Mouse (Mus musculus) myocyte (in vitro differentiated cells): ENCODE data around the gene Leng8. TPM values are rescaled to one million over a fixed set of nuclear protein-coding genes. Genes with fewer than 3 reads are reported as not detected.
A peak's percentile ranks its signal among the peaks of the same experiment; 100 is the strongest.

Source experiments
- H3K27me3 ChIP-seq: one replicate; pipeline ENCODE4 v1.6.1; 2011; ENCODE audit not compliant: control insufficient read depth, insufficient read depth, insufficient read length
- H3K36me3 ChIP-seq: one replicate; pipeline ENCODE4 v1.6.1; 2011; ENCODE audit not compliant: control insufficient read depth, insufficient read depth
- H3K4me2 ChIP-seq: one replicate; pipeline ENCODE4 v1.6.1; 2011; ENCODE audit warnings: low read depth, control low read depth
- H3K4me3 ChIP-seq: one replicate; pipeline ENCODE4 v1.5.1; 2011; ENCODE audit warnings: mild to moderate bottlenecking, control low read depth, moderate library complexity
- H3K79me2 ChIP-seq: one replicate; pipeline ENCODE4 v1.6.1; 2011; ENCODE audit not compliant: control insufficient read depth, insufficient read depth
- H3ac ChIP-seq: one replicate; pipeline ENCODE4 v1.6.1; 2011; ENCODE audit not compliant: control insufficient read depth, insufficient read length
- CEBPB ChIP-seq: IDR thresholded peaks from 2 replicates; pipeline ENCODE4 v1.6.1; 2011; ENCODE audit warnings: mild to moderate bottlenecking, moderate library complexity; ENCODE audit not compliant: poor library complexity, insufficient read depth, severe bottlenecking
- E2F4 ChIP-seq: IDR thresholded peaks from one replicate; pipeline ENCODE4 v1.6.1; 2011; ENCODE audit warnings: mild to moderate bottlenecking, control low read depth, moderate library complexity; ENCODE audit not compliant: insufficient read depth
- MAX ChIP-seq: IDR thresholded peaks from one replicate; pipeline ENCODE4 v1.6.1; 2011; ENCODE audit warnings: low read depth, mild to moderate bottlenecking, control low read depth
- MYOD1 ChIP-seq, 3 experiments: IDR thresholded peaks; one replicate each; pipeline ENCODE4 v1.6.1; 2011; ENCODE audit warnings: control low read depth in 2 of 3, low read depth in 2 of 3, mild to moderate bottlenecking in 2 of 3, moderate library complexity in 1 of 3; ENCODE audit not compliant: insufficient read length in 2 of 3, control insufficient read depth in 1 of 3
- MYOG ChIP-seq, 3 experiments: IDR thresholded peaks; one replicate each; pipeline ENCODE4 v1.6.1; 2011; ENCODE audit warnings: control low read depth in 2 of 3, low read depth in 2 of 3, mild to moderate bottlenecking in 2 of 3; ENCODE audit not compliant: insufficient read length in 2 of 3, control insufficient read depth in 1 of 3, insufficient read depth in 1 of 3
- POLR2A ChIP-seq: IDR thresholded peaks from one replicate; pipeline ENCODE4 v1.6.1; 2011; ENCODE audit warnings: low read depth, mild to moderate bottlenecking, control low read depth, moderate library complexity; ENCODE audit not compliant: insufficient read length
- POLR2AphosphoS2 ChIP-seq: IDR thresholded peaks from one replicate; pipeline ENCODE4 v1.6.1; 2011; ENCODE audit warnings: low read depth, control low read depth; ENCODE audit not compliant: insufficient read length
- REST ChIP-seq: IDR thresholded peaks from one replicate; pipeline ENCODE4 v1.6.1; 2011; ENCODE audit warnings: mild to moderate bottlenecking, control low read depth, moderate library complexity; ENCODE audit not compliant: insufficient read depth, insufficient read length
- SRF ChIP-seq: IDR thresholded peaks from one replicate; pipeline ENCODE4 v1.6.1; 2011; ENCODE audit warnings: low read depth; ENCODE audit not compliant: control insufficient read depth, insufficient read length
- TCF12 ChIP-seq: IDR thresholded peaks from one replicate; pipeline ENCODE4 v1.6.1; 2011; ENCODE audit warnings: mild to moderate bottlenecking, control low read depth; ENCODE audit not compliant: poor library complexity, insufficient read depth, severe bottlenecking
- TCF3 ChIP-seq: IDR thresholded peaks from one replicate; pipeline ENCODE4 v1.6.1; 2011; ENCODE audit warnings: low read depth, control low read depth; ENCODE audit not compliant: insufficient read length
- USF1 ChIP-seq: IDR thresholded peaks from one replicate; pipeline ENCODE4 v1.6.1; 2011; ENCODE audit warnings: low read depth, mild to moderate bottlenecking, control low read depth, moderate library complexity
- polyA plus RNA-seq: library from polyadenylated mRNA; unstranded; fragments of >200 nt; fragmentation: generic; extraction: Trizol; gene quantifications from one replicate; pipeline ENCODE4 v1.2.1, GENCODE M21; 2012; ENCODE audit warnings: missing spikeins

The Leng8 gene
- polyA plus RNA-seq, 1 experiment: 33.3 TPM

GRCm38 (mm10) chr7:4143506-4143905 is 6.7 kb downstream of the Leng8 start:
- no peaks in the 10 kb centered on the region for H3K27me3 ChIP-seq
- TF ChIP-seq MYOD1 (IDR thresholded peaks at IDR 0.05; ENCODE audit: control insufficient read depth in 1 of 3, insufficient read length in 2 of 3, low read depth in 2 of 3): no peak
- no peak for TF ChIP-seq POLR2AphosphoS2
- TF ChIP-seq REST: no peak
- no peak for TF ChIP-seq TCF12
- no peak for TF ChIP-seq SRF
- TF ChIP-seq E2F4: no peak
- peaks cover 44% of the 10 kb centered on the region for H3K36me3 ChIP-seq
- peaks cover 18% of the 10 kb centered on the region for H3K79me2 ChIP-seq
- H3K4me3 ChIP-seq: no peak overlapping the region
- H3ac ChIP-seq: no peak overlapping the region
- no peak overlapping the region for H3K4me2 ChIP-seq

- H3ac ChIP-seq: no peak overlapping the region
- peaks cover 13% of the 10 kb centered on the region for H3K79me2 ChIP-seq
- no peak for TF ChIP-seq MYOD1 (IDR thresholded peaks at IDR 0.05; ENCODE audit: control insufficient read depth in 1 of 3, insufficient read length in 2 of 3, low read depth in 2 of 3)
- no peak for TF ChIP-seq USF1
- TF ChIP-seq CEBPB: no peak
- no peak for TF ChIP-seq SRF
- TF ChIP-seq MYOG (IDR thresholded peaks at IDR 0.05; ENCODE audit: control insufficient read depth in 1 of 3, insufficient read depth in 1 of 3, insufficient read length in 2 of 3, low read depth in 2 of 3): no peak
- TF ChIP-seq MAX: no peak
- no peak for TF ChIP-seq TCF3
- TF ChIP-seq REST: no peak
- TF ChIP-seq E2F4: no peak
- TF ChIP-seq POLR2AphosphoS2: no peak
- TF ChIP-seq POLR2A: no peak
- no peak for TF ChIP-seq TCF12
- H3K36me3 ChIP-seq: peaks cover 44% of the 10 kb centered on the region
- no peak overlapping the region for H3K4me2 ChIP-seq
- no peak overlapping the region for H3K4me3 ChIP-seq
- no peaks in the 10 kb centered on the region for H3K27me3 ChIP-seq
These were observed 7.2 kb downstream of the Leng8 start for GRCm38 (mm10) chr7:4144046-4144445.

- no peaks in the 10 kb centered on the region for H3K27me3 ChIP-seq
- no peak overlapping the region for H3ac ChIP-seq
- H3K4me2 ChIP-seq: no peak overlapping the region
- no peak for TF ChIP-seq USF1
- TF ChIP-seq SRF: no peak
- TF ChIP-seq TCF12: no peak
- TF ChIP-seq POLR2AphosphoS2: peak; percentile 81
- no peak for TF ChIP-seq MYOG (IDR thresholded peaks at IDR 0.05; ENCODE audit: control insufficient read depth in 1 of 3, insufficient read depth in 1 of 3, insufficient read length in 2 of 3, low read depth in 2 of 3)
- no peak for TF ChIP-seq REST
- TF ChIP-seq MYOD1 (IDR thresholded peaks at IDR 0.05; ENCODE audit: control insufficient read depth in 1 of 3, insufficient read length in 2 of 3, low read depth in 2 of 3): no peak
- peaks cover 38% of the 10 kb centered on the region for H3K36me3 ChIP-seq
- no peak overlapping the region for H3K4me3 ChIP-seq
- peaks cover 3% of the 10 kb centered on the region for H3K79me2 ChIP-seq
These were observed 8.1 kb downstream of the Leng8 start for GRCm38 (mm10) chr7:4144766-4145551.

DNA sequence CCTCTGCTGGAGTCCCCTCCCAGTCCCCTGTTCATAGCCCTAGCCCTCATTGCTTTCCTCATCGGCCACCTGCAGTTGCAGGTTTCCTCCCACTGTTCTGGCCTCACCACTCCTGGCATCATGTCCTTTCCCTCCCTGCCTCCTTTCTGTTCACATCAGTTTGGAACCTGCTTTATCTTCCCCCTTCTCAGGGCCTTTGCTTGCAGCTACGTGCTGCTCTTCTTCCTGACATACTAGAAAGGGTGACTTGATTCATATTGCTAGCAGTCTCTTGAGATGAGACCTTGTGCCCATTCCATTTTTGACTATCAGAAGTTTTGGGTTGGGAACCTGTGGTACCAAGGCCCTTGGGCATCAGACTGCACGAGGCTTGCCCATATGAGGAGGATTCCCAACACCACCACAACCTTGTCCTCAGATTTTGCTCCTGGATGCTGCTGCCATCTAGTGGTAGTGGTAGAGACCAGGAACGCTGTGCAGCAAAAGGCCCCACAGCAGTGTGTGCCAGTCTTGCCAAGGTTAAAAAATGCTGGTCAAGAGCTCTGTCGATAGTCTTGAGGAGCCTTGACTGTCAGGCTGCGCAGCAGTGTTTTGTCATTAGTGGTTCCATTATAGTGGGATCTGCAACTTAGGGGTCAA is 8.8 kb downstream of the Leng8 start:
- Histone ChIP-seq H3K4me2 (no peak overlapping the region), H3K4me3 (no peak overlapping the region), H3K27me3 (no peaks in the 10 kb centered on the region), H3ac (no peak overlapping the region), H3K36me3 (peaks cover 31% of the 10 kb centered on the region), H3K79me2 (no peaks in the 10 kb centered on the region)
- TF ChIP-seq CEBPB (no peak), MAX (no peak), USF1 (no peak), REST (no peak), MYOD1 (IDR thresholded peaks at IDR 0.05; ENCODE audit: control insufficient read depth in 1 of 3, insufficient read length in 2 of 3, low read depth in 2 of 3) (no peak), SRF (no peak), MYOG (IDR thresholded peaks at IDR 0.05; ENCODE audit: control insufficient read depth in 1 of 3, insufficient read depth in 1 of 3, insufficient read length in 2 of 3, low read depth in 2 of 3) (no peak), E2F4 (no peak), POLR2A (no peak), POLR2AphosphoS2 (no peak), TCF12 (no peak), TCF3 (no peak)
